Mouse (Mus musculus): Measurements from ENCODE around the gene Psmb2. TPM values are rescaled to one million over a fixed set of nuclear protein-coding genes. Genes with fewer than 3 reads are reported as not detected.

Psmb2 gene
- total and polyA plus RNA-seq, 3 experiments: 201 to 433 TPM; not detected in 1

- Histone ChIP-seq H3K27ac (ENCODE audit: control insufficient read depth, low read depth, low read length) (no peak overlapping the region), H3K4me3 (ENCODE audit: control insufficient read depth in 1 of 2, insufficient read depth in 1 of 2, low read depth in 2 of 2, low read length in 2 of 2) (no peak overlapping the region), H3K4me1 (ENCODE audit: control insufficient read depth in 1 of 2, insufficient read depth in 2 of 2, low read length in 2 of 2) (peaks cover 2 to 3% of the 10 kb centered on the region in 2 experiments; a peak in 2 of 4 replicates), H3K9me3 (replicated peaks; ENCODE audit: insufficient read depth, low read length) (no peaks in the 10 kb centered on the region), H3K79me2 (ENCODE audit: control insufficient read depth, insufficient read depth, low read length, poor library complexity) (no peaks in the 10 kb centered on the region), H3K27me3 (ENCODE audit: control insufficient read depth in 1 of 2, insufficient read depth in 2 of 2, low read length in 2 of 2) (no peaks in the 10 kb centered on the region), H3K36me3 (ENCODE audit: control insufficient read depth in 1 of 2, insufficient read depth in 2 of 2, low read length in 2 of 2) (peaks cover 0 to 4% of the 10 kb centered on the region in 2 experiments; a peak in 3 of 4 replicates), H3K9ac (ENCODE audit: control insufficient read depth, low read depth, low read length, poor library complexity, severe bottlenecking) (no peak overlapping the region)
- TF ChIP-seq POLR2AphosphoS5 (IDR thresholded peaks at IDR 0.05; ENCODE audit: borderline replicate concordance, low read depth, low read length) (no peak), RCOR1 (IDR thresholded peaks at IDR 0.05; ENCODE audit: low read depth, low read length) (no peak), MAX (IDR thresholded peaks at IDR 0.05; ENCODE audit: low read length) (no peak), EP300 (IDR thresholded peaks at IDR 0.05; ENCODE audit: low read depth in 1 of 2, low read length in 2 of 2) (no peak), HCFC1 (IDR thresholded peaks at IDR 0.05; ENCODE audit: low read depth, low read length) (no peak), CHD1 (IDR thresholded peaks at IDR 0.05; ENCODE audit: low read depth, low read length) (no peak), TAL1 (IDR thresholded peaks at IDR 0.05; ENCODE audit: low read length) (no peak), MYB (IDR thresholded peaks at IDR 0.05; ENCODE audit: low read depth, low read length) (no peak), SIN3A (IDR thresholded peaks at IDR 0.05; ENCODE audit: low read length) (no peak)
- DNase-seq (ENCODE audit: low read depth, low spot score): no peak
Measured at GRCm38 (mm10) chr4:126743713-126744112, 66.3 kb downstream of the Psmb2 start.

DNA sequence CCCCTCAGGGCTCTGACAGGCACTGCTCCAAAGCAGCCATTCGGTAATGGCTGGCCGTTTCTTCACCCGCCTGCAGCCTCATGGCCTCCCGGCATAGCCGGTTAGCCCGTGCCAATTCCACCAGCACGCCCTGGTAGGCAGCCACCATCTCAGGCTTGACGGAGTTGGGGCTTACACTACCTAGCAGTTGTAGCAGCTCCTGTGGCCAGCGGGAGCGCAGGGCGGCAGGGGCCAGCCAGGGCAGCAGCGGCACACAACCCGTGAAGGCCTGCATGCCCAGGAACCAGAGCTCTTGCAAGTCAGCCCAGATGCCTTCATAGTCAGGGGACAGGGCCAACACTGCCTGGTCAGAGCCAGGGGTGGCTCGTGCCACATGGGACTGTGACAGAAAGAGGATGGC is 67.4 kb downstream of the Psmb2 start:
- Histone ChIP-seq H3K79me2 (ENCODE audit: control insufficient read depth, insufficient read depth, low read length, poor library complexity) (no peaks in the 10 kb centered on the region), H3K27me3 (ENCODE audit: control insufficient read depth in 1 of 2, insufficient read depth in 2 of 2, low read length in 2 of 2) (no peaks in the 10 kb centered on the region), H3K4me3 (ENCODE audit: control insufficient read depth in 1 of 2, insufficient read depth in 1 of 2, low read depth in 2 of 2, low read length in 2 of 2) (no peak overlapping the region), H3K4me1 (ENCODE audit: control insufficient read depth in 1 of 2, insufficient read depth in 2 of 2, low read length in 2 of 2) (peaks cover 2 to 3% of the 10 kb centered on the region in 2 experiments; a peak in 2 of 4 replicates), H3K27ac (ENCODE audit: control insufficient read depth, low read depth, low read length) (no peak overlapping the region), H3K36me3 (ENCODE audit: control insufficient read depth in 1 of 2, insufficient read depth in 2 of 2, low read length in 2 of 2) (peaks cover 0 to 4% of the 10 kb centered on the region in 2 experiments), H3K9me3 (replicated peaks; ENCODE audit: insufficient read depth, low read length) (no peaks in the 10 kb centered on the region), H3K9ac (ENCODE audit: control insufficient read depth, low read depth, low read length, poor library complexity, severe bottlenecking) (no peak overlapping the region)
- TF ChIP-seq MYB (IDR thresholded peaks at IDR 0.05; ENCODE audit: low read depth, low read length) (no peak), UBTF (IDR thresholded peaks at IDR 0.05; ENCODE audit: borderline replicate concordance, insufficient read depth, low read depth, low read length) (no peak), ETS1 (IDR thresholded peaks at IDR 0.05; ENCODE audit: low read depth, low read length) (no peak), MYC (IDR thresholded peaks at IDR 0.05; ENCODE audit: low read depth, low read length) (no peak)
- DNase-seq (ENCODE audit: low read depth, low spot score): no peak

- no peak for TF ChIP-seq POLR2A (IDR thresholded peaks at IDR 0.05; ENCODE audit: control insufficient read depth in 1 of 2, insufficient read depth in 1 of 2, low read depth in 1 of 2, low read length in 2 of 2, poor library complexity in 1 of 2)
- TF ChIP-seq USF2 (IDR thresholded peaks at IDR 0.05; ENCODE audit: borderline replicate concordance in 1 of 2, insufficient read depth in 1 of 2, low read depth in 1 of 2, low read length in 2 of 2): no peak
- TF ChIP-seq CHD2 (IDR thresholded peaks at IDR 0.05; ENCODE audit: low read length): no peak
- peak; percentile 54 for TF ChIP-seq ZC3H11A (IDR thresholded peaks at IDR 0.05; ENCODE audit: low read depth, low read length)
- no peak for TF ChIP-seq USF1 (IDR thresholded peaks at IDR 0.05; ENCODE audit: low read depth, low read length)
- peak; percentile 28 for TF ChIP-seq RAD21 (IDR thresholded peaks at IDR 0.05; ENCODE audit: low read depth, low read length)
- TF ChIP-seq SMC3 (IDR thresholded peaks at IDR 0.05; ENCODE audit: low read depth, low read length): peak; percentile 62
- no peak for TF ChIP-seq MAFK (IDR thresholded peaks at IDR 0.05; ENCODE audit: borderline replicate concordance, low read depth, low read length)
- TF ChIP-seq UBTF (IDR thresholded peaks at IDR 0.05; ENCODE audit: borderline replicate concordance, insufficient read depth, low read depth, low read length): no peak
- no peak for TF ChIP-seq NELFE (IDR thresholded peaks at IDR 0.05; ENCODE audit: low read depth, low read length)
- 0 out of 2 replicates have a peak, but pooled peaks have one; percentile 31 for TF ChIP-seq MAZ (IDR thresholded peaks at IDR 0.05; ENCODE audit: low read depth, low read length)
- peak; percentile 47 to 72 (median 67) for TF ChIP-seq CTCF (IDR thresholded peaks at IDR 0.05 in 2 of 3, conservative IDR thresholded peaks at IDR 0.05 in 1 of 3; ENCODE audit: control insufficient read depth in 1 of 3, insufficient read depth in 1 of 3, low read depth in 2 of 3, low read length in 3 of 3, poor library complexity in 1 of 3, severe bottlenecking in 1 of 3)
- no peak for TF ChIP-seq GABPA (IDR thresholded peaks at IDR 0.05; ENCODE audit: low read depth, low read length)
- Histone ChIP-seq H3K79me2 (ENCODE audit: control insufficient read depth, insufficient read depth, low read length, poor library complexity) (no peaks in the 10 kb centered on the region), H3K4me3 (ENCODE audit: control insufficient read depth in 1 of 2, insufficient read depth in 1 of 2, low read depth in 2 of 2, low read length in 2 of 2) (no peak overlapping the region), H3K4me1 (ENCODE audit: control insufficient read depth in 1 of 2, insufficient read depth in 2 of 2, low read length in 2 of 2) (peaks cover 2 to 3% of the 10 kb centered on the region in 2 experiments; a peak in 2 of 4 replicates), H3K27me3 (ENCODE audit: control insufficient read depth in 1 of 2, insufficient read depth in 2 of 2, low read length in 2 of 2) (no peaks in the 10 kb centered on the region), H3K27ac (ENCODE audit: control insufficient read depth, low read depth, low read length) (no peak overlapping the region), H3K36me3 (ENCODE audit: control insufficient read depth in 1 of 2, insufficient read depth in 2 of 2, low read length in 2 of 2) (peaks cover 0 to 4% of the 10 kb centered on the region in 2 experiments), H3K9me3 (replicated peaks; ENCODE audit: insufficient read depth, low read length) (no peaks in the 10 kb centered on the region), H3K9ac (ENCODE audit: control insufficient read depth, low read depth, low read length, poor library complexity, severe bottlenecking) (no peak overlapping the region)
- peak; percentile 62 for DNase-seq (ENCODE audit: low read depth, low spot score)
Measured at GRCm38 (mm10) chr4:126745506-126746193, 68.2 kb downstream of the Psmb2 start.

All from MEL (cell line).